Mouse (Mus musculus) urinary bladder, adult 18-20 months (tissue): ENCODE measurements around the gene Tenm4.

Source experiments
- DNase-seq, 2 experiments: peaks; one replicate each; pipeline ENCODE4 v3.0.0; 2022; ENCODE audit warnings: low spot score in 2 of 2, mixed read lengths in 2 of 2

Tenm4 gene

DNA sequence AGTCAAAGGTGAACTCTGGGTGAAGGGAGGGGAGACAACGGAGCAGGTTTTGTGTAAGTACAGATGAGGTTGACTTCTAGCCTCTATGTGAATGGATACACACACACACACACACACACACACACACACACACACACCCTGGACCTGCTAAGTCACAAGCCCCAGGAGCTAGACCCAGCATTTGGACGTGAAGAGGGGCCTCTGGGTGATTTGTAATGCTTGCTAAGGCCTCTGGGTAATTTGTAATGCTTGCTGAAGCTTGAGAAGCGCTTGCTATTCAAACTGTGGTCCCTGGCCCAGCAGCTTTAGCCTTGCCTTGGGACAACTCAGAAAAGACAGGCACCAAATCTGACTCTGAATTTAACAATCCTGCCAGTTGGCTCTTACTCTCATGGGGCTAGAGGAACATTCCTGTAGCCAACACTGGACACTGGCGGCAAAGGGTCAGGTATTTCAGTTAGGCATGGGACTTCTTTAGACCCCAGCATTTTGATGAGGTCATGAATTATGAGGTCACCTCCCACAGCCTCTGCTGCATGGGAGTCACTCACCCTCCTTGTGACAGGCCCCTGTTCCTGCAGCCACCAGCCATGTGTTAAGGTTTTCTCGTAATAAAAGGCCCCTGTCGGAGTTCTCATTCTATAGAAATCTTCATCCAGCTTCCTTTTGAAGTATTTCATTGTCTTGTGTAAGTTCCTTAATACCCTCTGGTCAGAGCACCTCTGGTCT lies 237.3 kb downstream of the Tenm4 start:
- no peak for DNase-seq

DNA sequence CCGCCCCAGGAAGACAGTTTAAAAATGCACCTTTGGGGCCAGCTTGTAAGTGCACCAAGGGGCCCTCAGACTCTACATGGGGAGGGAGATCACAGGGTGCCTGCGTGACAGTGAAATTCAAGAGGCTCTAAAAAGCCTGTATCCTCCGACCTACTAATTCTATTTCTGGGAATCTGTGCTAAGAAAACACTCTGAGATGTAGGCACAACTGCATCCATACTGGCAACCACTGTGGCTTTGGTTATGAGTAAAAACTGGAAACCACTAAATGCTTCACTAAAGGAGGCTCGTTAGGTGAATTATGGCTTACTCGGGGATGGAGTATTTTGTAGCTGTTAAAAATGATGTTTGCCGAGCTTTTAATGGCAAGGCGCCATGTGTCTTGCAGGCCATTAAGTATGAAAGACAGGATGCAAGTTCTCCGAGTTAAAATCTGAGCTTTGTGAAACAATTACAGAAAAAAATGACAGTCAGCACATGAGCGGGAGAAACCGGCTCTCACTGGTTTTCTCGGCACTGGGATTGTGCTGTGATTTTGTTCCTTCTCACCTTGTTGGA lies 238.4 kb downstream of the Tenm4 start:
- DNase-seq: no peak

DNA sequence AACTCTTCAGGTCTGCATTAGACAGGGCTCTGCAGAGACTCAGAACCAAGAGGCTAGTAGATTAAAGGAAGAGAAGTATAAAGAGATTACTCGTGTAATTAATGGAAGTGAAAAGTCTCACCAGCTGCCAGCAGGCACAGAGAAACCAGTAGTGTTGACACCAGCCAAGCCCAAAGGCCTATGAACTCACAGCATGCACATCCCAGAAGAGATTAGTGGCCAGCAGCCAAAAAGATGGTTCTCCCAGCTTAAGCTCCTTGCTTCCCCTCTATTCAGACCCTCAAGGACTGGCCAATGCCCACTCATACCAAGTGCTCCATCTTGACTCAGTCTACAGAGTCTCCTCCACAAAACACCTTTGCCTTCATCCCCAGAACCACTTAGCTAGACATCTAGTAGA lies 242.8 kb downstream of the Tenm4 start:
- no peak for DNase-seq

DNA sequence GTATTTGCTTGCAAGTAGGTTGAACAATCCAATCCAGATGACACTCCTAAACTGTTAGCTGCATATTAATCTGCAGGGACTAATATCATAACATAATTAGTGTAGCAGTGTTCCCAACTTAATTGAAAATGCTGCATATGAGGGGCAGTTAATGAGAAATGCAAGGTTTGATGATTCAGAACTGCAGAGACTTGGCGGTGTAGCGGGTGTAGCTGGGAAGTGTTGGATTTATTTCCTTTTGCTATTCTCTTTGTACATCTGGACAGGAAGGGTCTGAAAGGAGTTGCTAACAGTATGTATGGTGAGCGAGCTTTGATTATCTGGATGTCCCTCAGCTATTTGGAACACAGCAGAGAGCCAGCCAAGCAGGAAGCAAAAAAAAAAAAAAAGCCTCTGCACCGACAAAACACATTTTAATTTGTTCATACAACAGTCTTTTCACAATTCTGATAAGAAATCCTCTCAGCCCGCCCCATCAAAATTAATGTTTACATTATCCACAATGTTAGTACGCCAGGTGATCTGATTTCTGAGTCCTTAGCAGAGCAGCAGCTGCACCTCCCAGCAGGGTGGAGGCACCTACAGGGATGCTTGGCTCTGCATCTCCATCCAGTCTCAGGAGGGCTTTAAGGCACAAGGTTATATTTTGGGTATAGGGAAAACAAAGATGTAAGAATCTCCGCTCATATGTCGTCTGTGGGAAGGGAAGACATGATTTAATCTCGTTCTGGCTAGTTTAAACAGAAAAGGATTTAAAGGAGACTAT lies 243.4 kb downstream of the Tenm4 start:
- DNase-seq: no peak

DNA sequence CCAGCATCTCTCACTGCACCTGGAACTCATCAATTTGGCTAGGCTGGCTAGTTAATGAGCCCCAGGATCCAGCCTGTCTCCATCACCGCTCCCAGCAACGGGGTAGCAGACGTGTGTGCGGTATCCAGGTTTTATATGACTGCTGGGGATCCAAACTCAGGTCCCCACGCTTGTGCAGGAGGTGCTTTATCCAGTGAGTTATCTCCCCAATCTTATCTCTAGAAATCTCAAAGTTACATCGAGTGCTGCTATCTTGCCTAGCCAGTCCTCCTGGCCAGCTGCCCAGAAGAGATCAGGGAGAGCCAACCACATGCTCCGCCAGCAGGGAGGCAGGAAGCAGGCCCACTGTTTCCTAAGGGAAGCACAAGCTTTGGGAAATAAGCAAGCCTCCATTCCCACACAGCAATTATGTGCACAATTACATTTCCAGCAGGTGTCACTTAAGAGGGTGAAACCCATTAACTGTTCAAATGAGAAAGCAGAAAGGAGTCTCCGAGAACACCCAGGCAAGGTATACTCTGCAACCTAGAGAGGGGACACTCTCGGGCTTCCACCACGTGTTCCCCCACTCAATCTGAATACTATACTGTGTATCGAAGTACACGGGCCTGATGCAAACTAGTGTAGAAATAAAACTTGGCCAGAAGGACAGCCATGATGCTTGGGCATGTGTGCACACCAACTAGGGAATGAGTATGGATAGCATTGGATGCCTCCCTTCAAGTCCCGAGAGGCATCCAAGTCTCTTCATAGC lies 246.4 kb downstream of the Tenm4 start:
- no peak for DNase-seq

DNA sequence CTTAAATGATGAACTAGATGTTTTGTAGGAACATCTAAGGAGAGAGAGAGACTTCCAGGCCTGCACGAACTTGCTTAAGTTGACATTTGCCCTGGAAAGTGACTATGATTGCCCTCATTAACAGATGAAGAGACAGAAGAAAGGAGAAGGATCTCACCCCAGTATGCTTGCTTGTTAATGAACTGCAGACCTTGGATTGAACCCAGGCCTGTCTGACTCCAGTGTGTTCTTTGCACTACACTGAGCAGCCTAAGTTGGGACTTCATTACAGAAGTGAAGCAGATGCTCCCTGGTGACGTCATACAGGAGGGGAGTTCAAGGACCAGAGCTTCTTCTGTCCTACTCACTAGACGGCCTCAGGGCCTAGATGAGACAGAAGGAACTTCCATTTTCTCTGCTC lies 247.1 kb downstream of the Tenm4 start:
- no peak for DNase-seq

DNA sequence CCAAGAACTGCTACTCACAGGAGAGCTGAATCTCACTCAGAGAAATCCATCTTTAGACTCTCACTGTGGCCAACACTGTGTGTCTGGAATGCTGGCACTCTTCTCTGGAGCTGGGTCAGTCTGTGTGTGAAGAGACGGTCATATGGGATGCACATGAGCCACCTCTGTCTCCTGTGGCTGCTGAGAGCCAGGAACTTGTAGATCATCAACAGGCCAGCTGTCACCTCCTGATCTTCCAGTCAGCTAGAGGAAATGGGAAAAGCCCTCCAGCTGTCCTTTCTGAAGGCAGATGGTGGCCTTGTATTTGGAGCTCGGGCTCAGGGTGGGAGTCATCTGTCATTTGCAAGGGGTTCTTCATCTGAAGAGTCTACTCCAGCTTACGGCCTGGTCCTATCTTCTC lies 249.0 kb downstream of the Tenm4 start:
- no peak for DNase-seq

DNA sequence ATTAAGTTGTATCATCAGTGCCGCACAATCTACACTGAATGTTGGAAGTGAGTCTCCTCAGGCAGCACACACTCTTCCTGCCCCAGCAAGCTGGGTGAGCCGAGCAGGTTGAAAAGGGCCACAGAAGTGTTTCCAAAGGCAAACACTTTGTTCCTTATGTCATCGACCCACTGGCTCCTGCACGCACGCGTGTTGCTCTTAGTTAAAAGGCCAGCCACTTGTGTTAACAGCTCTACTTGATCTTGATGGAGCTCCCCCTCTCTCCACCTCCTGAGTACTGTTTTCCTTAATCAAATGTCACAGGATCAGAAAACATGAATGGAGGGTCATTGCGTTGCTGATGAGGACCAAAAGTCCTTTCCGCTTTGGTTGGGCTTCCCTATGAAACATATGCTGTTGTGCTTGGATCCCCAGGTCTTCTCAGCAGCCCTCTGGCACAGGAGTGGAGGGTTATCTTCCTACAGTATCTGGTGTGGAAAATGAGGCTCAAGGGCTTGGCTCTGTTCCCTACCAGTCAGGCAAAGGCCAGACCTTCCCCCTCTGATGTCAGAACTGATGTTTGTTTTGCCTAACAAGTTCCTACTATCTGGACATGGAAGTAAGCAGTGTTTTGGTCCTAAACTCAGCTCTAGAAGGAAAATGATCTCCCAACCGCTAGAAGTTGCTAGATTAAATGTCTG lies 250.0 kb downstream of the Tenm4 start:
- no peak for DNase-seq

DNA sequence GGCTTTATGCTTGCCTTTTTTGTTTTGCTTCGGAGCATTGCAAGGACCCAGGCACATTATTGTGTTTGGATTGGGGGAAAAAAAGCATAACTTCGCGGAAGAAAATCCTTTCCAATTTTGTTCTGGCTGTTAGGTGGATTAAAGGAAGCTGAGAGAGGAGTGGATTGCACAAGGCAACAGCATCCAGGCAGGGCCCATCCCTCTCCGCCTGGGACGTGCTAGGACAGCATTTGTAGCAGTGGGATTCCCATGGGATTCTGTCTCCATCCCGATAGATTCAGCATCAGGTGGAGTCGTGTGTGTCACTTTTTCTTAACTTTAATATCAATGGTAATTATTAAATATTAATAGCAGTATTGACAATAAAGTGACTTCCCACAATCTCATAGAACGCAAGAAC lies 255.9 kb downstream of the Tenm4 start:
- no peak for DNase-seq

DNA sequence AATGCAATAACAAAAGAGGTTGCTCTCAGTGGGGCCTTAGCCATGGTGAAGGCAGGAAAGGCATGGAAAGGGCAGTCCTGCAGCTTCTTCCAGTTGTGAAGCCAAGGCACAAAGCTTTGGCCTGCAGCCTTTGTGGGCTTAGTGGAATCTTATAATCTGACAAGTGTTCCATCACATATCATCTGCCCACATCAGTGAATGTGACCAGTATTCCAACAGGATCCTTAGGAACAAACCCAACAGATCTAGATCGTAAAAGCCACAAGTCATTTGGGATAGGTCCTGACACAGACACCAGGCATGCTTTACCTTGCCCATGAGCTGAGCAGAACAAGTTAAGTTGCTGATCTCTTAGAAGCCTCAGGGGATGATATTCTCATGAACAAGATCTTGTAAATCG lies 262.3 kb downstream of the Tenm4 start:
- no peak for DNase-seq

DNA sequence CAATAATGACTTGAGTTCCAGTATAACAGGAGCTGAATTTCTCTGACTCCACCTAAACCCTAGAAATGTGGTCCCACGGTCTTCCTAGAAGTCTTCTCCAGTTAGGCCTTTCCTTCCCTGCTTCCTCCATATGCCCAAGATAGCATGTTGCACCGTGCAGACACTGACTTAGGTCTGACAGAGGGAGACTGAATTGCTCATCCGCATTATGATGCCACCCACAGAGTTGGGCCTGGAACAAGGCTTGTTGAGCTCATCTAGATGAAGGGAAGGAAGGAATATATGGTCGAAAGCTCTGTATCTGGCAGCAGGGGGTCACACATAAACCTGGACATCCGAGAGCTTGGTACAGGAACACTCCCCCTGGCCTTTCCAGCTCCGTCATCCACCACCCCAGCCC lies 267.3 kb downstream of the Tenm4 start:
- DNase-seq: no peak

DNA sequence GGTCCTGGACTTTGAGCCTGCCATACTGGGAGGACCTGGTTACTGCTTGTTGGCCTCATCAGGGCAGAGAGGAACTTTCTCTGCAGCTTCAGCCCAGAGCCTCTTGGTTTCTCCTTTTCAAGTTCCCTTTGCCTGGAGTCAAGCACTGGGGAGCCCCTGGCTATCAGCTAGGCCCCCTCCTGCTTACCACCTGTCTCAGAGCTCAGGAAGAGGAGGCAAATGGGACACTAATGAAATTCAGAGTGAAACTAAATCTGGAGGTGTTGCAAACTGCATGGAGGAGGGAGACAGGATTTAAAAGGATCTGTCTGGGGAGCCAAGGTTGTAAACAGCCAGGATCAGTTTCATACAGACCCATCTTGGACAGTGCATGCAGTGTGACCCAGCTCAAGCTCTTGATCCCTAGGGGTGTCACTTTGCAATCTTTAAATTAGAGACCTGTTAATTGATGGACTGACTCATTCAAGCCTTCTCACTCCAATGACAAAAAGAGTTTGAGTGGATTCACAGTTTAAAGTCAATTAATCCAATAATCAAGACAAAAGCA lies 269.2 kb downstream of the Tenm4 start:
- DNase-seq: no peak

DNA sequence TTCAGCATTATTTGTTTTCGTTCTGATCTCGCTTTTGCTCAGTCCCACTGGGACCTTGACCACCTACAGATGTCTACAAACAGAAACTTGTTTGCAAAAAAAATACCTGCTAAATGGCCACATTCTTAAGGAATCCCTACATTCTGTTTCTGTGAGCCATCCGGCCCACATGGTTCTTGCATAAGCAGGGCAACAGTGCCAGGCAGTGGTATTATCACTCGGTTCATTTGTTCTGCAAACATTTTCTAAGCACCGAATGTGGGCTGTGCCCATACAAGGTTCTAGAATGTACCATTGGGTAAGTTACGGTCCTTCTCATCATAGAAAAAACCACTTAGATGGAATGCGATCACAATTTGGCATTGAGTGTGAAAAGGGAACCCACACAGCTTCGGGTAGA lies 274.7 kb downstream of the Tenm4 start:
- DNase-seq: no peak

DNA sequence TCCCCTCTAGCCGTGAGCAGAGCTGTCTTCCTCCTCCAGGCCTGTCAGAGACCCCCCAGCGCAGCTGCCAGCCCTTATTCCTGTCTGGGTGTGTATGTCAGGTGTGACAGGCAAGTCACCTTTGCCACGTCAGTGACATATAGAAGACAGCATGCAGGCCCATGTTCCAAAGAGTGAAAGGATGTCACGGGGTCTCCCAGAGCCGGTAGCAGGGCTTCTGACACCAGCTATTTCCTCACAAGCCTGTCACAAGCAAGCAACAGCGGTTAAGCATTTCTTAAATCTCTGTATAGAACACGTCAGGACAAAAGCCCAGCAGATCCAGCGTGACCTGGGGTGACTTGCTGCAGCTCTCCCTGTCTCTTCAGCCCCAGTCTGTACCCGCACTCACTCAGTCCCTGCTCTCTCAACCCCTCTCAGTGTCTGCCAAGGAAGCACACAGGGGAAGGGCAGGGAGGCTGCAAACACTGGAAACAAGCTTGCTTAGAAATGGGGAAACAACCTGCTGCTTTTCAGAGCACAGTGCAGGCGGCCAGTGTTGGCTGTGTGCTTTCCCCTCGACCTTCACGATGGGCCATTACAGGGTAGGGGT lies 276.9 kb downstream of the Tenm4 start:
- DNase-seq: no peak

DNA sequence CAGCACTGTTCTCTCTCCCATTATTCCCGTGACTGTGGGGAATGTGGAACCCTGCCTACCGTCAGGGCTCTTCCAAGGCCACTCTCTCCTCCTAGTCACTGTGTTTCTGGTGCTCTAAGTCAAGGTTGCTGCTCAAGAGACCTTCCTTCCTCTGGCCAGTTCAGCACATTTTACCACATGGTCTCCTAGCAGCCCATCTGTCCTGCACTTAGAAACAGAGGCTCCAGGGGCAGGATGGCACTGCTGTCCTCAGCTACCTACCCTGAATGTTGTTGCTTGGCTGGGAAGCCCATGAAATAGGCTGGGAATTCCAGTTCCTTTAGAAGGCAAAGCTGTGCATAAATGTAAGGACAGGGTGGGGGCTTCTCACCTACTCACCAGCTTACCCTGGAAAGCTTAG lies 284.9 kb downstream of the Tenm4 start:
- DNase-seq: no peak

DNA sequence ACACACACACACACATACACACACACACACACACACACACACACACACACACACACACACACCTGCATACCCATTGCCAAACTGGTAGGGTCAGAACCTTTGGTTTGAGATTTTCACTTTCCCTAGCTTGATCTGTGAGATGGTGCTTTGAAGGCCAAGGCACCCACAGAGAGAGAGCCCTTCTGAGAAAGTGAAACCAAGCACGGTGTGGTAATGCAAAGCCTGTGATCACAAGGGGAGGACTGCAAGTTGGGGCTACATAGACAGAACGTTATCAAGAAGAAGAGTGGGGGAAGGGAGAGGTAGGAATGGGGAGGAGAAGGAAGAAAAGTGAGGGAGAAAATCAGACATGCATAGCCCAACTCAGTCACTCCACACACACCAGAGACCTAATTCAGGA lies 285.6 kb downstream of the Tenm4 start:
- no peak for DNase-seq

DNA sequence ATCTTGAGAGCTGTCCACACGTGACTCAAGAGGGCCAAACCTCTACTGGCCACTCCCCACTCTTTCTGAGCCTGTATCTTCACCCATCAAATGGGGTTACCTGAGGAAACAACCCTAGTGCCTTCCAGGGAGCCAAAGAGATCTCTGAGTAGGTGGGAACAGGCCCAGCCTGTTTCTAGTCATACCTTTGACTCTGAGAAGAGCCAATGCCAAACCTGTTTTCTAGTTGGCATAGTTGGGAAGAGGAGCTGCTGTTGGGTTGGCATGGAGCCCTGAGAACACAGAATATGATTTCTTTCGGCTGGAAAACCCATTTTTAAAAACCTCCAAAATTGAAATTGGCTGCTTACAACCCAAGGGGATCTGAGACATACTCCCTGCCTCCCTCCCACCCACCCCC lies 286.8 kb downstream of the Tenm4 start:
- DNase-seq: no peak

DNA sequence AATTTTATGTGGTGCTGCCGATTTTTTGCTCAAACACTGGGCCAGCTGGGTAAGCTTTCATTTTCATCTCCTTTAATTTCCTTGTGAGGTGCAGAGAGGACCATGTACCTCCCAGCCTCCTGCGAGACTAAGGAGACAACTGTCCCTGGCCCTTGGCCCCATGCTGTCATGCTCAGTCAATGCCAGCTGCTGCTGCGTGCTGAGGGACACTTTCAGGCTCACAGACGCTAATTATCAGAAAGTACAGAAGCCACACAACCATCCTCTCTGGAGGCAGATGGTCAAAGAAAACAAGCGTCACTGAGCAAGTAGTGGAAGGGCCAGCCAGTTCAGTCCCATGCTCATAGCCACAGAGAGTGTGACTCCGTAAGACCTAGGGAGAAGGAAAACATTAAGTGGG lies 287.9 kb downstream of the Tenm4 start:
- DNase-seq: no peak

DNA sequence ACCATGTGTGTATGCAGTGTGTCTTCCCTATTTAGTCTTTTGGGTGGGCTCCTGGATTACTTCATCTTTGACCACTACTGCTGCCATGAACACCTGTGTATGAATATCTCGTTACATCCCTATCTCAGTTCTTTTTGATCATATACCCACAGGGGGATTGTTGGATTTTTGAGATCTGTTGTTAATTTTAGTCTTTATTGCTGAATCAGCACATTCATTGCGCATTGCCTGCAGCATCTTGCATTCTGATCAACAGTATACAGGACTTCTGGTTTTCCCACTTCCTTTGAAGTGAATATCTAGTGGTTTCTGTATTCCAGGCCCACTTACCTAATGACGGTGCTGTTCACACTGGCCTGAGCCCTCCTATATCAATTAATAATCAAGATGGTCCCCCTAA lies 295.7 kb downstream of the Tenm4 start:
- DNase-seq: no peak

DNA sequence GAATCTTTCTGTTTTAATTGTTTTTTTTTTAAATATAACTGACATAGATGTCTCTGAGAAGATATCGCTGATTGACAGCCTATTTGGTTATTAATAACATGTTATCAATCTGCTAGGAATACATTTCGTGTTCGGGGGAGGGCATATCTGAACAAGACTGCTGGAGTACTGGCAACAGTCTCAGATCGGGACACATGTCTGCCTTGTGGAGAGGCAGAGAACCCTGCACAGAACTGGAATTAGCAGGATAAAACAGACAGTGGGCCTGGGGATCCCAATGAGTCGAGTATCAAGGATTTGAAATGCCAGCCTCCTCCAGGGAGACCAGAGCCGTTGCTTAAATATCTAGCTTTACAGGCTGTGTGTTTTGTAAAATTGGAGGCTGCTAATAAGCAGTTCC lies 299.8 kb downstream of the Tenm4 start:
- no peak for DNase-seq

DNA sequence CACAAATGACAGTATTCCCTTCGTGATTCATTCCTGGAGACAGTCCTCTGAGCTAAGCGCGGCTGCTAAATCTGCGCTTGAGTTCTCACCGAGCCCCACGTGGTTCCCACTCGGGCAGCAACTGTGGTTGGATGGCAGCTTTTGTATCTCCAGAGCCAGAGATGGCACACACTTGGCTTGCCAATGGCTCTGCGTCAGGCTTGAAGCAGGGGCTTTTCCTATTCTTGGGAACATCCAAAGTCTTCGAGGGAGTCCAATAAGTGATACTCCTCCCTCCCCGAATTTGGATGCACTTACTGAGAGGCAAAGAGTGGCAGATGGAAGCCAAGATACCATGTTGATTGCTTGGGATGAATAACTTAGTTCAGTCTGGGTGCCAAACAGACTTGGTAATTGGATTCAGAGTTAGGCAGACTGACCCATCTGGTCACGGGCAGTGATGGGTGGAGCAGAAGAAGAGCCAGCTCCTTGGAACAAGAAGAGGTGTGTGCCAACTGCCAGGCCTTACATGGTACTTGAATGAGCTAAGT lies 303.6 kb downstream of the Tenm4 start:
- DNase-seq: no peak
